Mouse (Mus musculus) embryo, embryonic 10 days (tissue): Measurements from ENCODE around the gene Pde9a.
"Not testable (repeated sequence)": the region's sequence is repeated elsewhere in the genome, so short reads cannot be mapped to it uniquely, and the experiment has no call there.

ENCODE experiments used
- DNase-seq: peaks from one replicate; pipeline ENCODE4 v3.0.0-alpha.2; 2015; ENCODE audit warnings: low spot score

Pde9a gene

GRCm38 (mm10) chr17:31385671-31386665 lies at the start of gene Pde9a:
Gene Pde9a, plus strand, starts transcription at chr17:31386210.
- DNase-seq: peak; percentile 90

- DNase-seq: no peak
Observed at GRCm38 (mm10) chr17:31339769-31340168, 46.2 kb upstream of the Pde9a start.

GRCm38 (mm10) chr17:31342191-31342590 lies 43.8 kb upstream of the Pde9a start:
- DNase-seq: no peak

GRCm38 (mm10) chr17:31344172-31344801 lies 41.7 kb upstream of the Pde9a start:
- peak; percentile 80 for DNase-seq

GRCm38 (mm10) chr17:31344816-31345215 lies 41.2 kb upstream of the Pde9a start:
- no peak for DNase-seq

- no peak for DNase-seq
Observed at GRCm38 (mm10) chr17:31348129-31348528, 37.9 kb upstream of the Pde9a start.

GRCm38 (mm10) chr17:31349388-31349787 lies 36.6 kb upstream of the Pde9a start:
- no peak for DNase-seq

- DNase-seq: no peak
Observed at GRCm38 (mm10) chr17:31351984-31352383, 34.0 kb upstream of the Pde9a start.

GRCm38 (mm10) chr17:31353255-31353654 lies 32.8 kb upstream of the Pde9a start:
- no peak for DNase-seq

GRCm38 (mm10) chr17:31354684-31355083 lies 31.3 kb upstream of the Pde9a start:
- not testable (repeated sequence) for DNase-seq

GRCm38 (mm10) chr17:31355792-31356502 lies 30.1 kb upstream of the Pde9a start:
- no peak for DNase-seq

GRCm38 (mm10) chr17:31360582-31360981 lies 25.4 kb upstream of the Pde9a start:
- DNase-seq: no peak

GRCm38 (mm10) chr17:31365586-31366166 lies 20.3 kb upstream of the Pde9a start:
- DNase-seq: no peak

- DNase-seq: no peak
Observed at GRCm38 (mm10) chr17:31370221-31370620, 15.8 kb upstream of the Pde9a start.

GRCm38 (mm10) chr17:31370931-31371330 lies 15.1 kb upstream of the Pde9a start:
- no peak for DNase-seq

- peak; percentile 85 for DNase-seq
Observed at GRCm38 (mm10) chr17:31377961-31378360, 8.0 kb upstream of the Pde9a start.

GRCm38 (mm10) chr17:31378361-31378761 lies 7.6 kb upstream of the Pde9a start:
- DNase-seq: no peak

GRCm38 (mm10) chr17:31379086-31379485 lies 6.9 kb upstream of the Pde9a start:
- DNase-seq: no peak

- no peak for DNase-seq
Observed at GRCm38 (mm10) chr17:31379863-31380262, 6.1 kb upstream of the Pde9a start.

- no peak for DNase-seq
Observed at GRCm38 (mm10) chr17:31383320-31383719, 2.7 kb upstream of the Pde9a start.

GRCm38 (mm10) chr17:31384968-31385627 lies 912 bp upstream of the Pde9a start:
- DNase-seq: peak; percentile 60
